In the genomic region with DNA sequence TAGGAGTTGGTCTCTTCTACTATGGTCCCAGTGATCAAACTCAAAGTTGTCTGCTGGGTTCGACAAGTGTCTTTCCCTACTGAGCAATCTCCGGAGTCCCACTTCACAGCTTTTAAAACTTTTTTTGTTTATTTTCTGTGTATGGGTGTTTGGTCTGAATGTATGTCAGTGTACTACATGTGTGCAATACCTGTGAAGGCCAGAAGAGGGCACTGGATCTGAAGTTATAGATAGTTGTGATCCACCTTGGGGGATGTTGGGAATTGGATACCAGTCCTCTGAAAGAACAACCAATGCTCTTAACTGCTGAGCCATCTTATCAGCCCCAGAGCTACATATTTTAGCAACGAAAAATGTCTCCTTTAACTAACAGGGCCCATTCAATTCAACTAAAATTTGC, we compare ENCODE assay signal across 9 mouse cellular contexts.
DNase-seq lines count a peak whose midpoint lies in the region; ATAC-seq lines count a peak whose summit lies in the region.
"Had no signal": no experiment of that assay in that cellular context is flagged by ENCODE, and none has a peak within 500 bp of the region (broad histone marks: within the 10 kb centered on the region; RNA-seq: fewer than 3 reads in every experiment).

No protein-coding gene starts in this region.

- no peaks in the 10 kb centered on the region for H3K27me3 ChIP-seq in forebrain, embryonic 12.5 days
- H3K27me3 ChIP-seq: embryonic facial prominence, embryonic 15.5 days had no signal

- H3K9ac ChIP-seq in forebrain, embryonic 12.5 days, result no peak overlapping the region
- H3K9ac ChIP-seq: embryonic facial prominence, embryonic 15.5 days had no signal

- H3K9me3 ChIP-seq in forebrain, embryonic 12.5 days, result no peaks in the 10 kb centered on the region
- H3K9me3 ChIP-seq: embryonic facial prominence, embryonic 15.5 days had no signal

- H3K27ac ChIP-seq in forebrain, embryonic 12.5 days, result no peak overlapping the region

- H3K36me3 ChIP-seq in forebrain, embryonic 12.5 days (replicated peaks), result 0 out of 2 replicates have a peak, but pooled peaks cover 3% of the 10 kb centered on the region
- H3K36me3 ChIP-seq: embryonic facial prominence, embryonic 15.5 days had no signal

- peaks cover 3% of the 10 kb centered on the region for H3K4me1 ChIP-seq in forebrain, embryonic 12.5 days

- no peak overlapping the region for H3K4me3 ChIP-seq in forebrain, embryonic 12.5 days (replicated peaks)
- H3K4me3 ChIP-seq: embryonic facial prominence, embryonic 15.5 days had no signal

- intact Hi-C loops in left cerebral cortex, postnatal 4 days (cut with DNase I), result no loop called here

- no peak overlapping the region for H3K4me2 ChIP-seq in forebrain, embryonic 12.5 days
- H3K4me2 ChIP-seq: embryonic facial prominence, embryonic 15.5 days had no signal

- peak; percentile 16 for DNase-seq in adrenal gland, postnatal 10 days
- no peak for DNase-seq in adrenal gland, adult 8-10 months
- peak; percentile 21 for DNase-seq in left cerebral cortex, postnatal 4 days
- DNase-seq in left cerebral cortex, adult 8-10 months (ENCODE audit: low spot score in 2 of 2), result no peak
- peak; percentile 43 for DNase-seq in c-Kit-positive CD71-negative TER-119-negative erythroid progenitor cells, embryonic 14.5 days (ENCODE audit: low read depth)
- peak; percentile 38 for DNase-seq in retina, embryonic 14.5 days (ENCODE audit: low spot score)
- no peak for DNase-seq in neural tube, embryonic 10.5 days (ENCODE audit: extremely low spot score, low spot score)

- WGBS in forebrain, embryonic 12.5 days, result 95% methylated on average over 3 of the region's 3 CpGs

- ATAC-seq in forebrain, embryonic 12.5 days (ENCODE audit: low FRiP score), result no peak

Comparison
In these comparisons a context has a peak if more than half of its experiments do, and no peak if none do; other contexts are left out.
1. DNase-seq: peak in adrenal gland, postnatal 10 days (single experiment), left cerebral cortex, postnatal 4 days (single experiment), c-Kit-positive CD71-negative TER-119-negative erythroid progenitor cells, embryonic 14.5 days (single experiment) and retina, embryonic 14.5 days (single experiment); none in adrenal gland, adult 8-10 months (single experiment), left cerebral cortex, adult 8-10 months (0 of 2) and neural tube, embryonic 10.5 days (single experiment).